Mouse (Mus musculus) MEL (cell line): ENCODE results near the gene 1110059E24Rik.

Source experiments
- CTCF ChIP-seq, 3 experiments: IDR thresholded peaks in 2 of 3; conservative IDR thresholded peaks in 1 of 3; 2 replicates each; pipeline ENCODE4 v1.5.1; 2011 to 2012; ENCODE audit warnings: low read length in 3 of 3, low read depth in 2 of 3, mild to moderate bottlenecking in 2 of 3, improper control_type of control experiment in 1 of 3, inconsistent platforms in 1 of 3, mixed read lengths in 1 of 3, moderate library complexity in 1 of 3; ENCODE audit not compliant: control insufficient read depth in 1 of 3, insufficient read depth in 1 of 3, poor library complexity in 1 of 3, severe bottlenecking in 1 of 3
- E2F4 ChIP-seq: IDR thresholded peaks from 2 replicates; pipeline ENCODE4 v1.6.1; 2011; ENCODE audit warnings: low read depth, low read length, improper control_type of control experiment, borderline replicate concordance
- EP300 ChIP-seq, 2 experiments: IDR thresholded peaks; 2 replicates each; pipeline ENCODE4 v1.6.1; 2011; ENCODE audit warnings: improper control_type of control experiment in 2 of 2, low read length in 2 of 2, low read depth in 1 of 2, mild to moderate bottlenecking in 1 of 2
- POLR2A ChIP-seq, 2 experiments: IDR thresholded peaks; 2 replicates each; pipeline ENCODE4 v1.6.1; 2011 to 2012; ENCODE audit warnings: low read length in 2 of 2, mild to moderate bottlenecking in 2 of 2, control low read depth in 1 of 2, improper control_type of control experiment in 1 of 2, low read depth in 1 of 2, moderate library complexity in 1 of 2; ENCODE audit not compliant: control insufficient read depth in 1 of 2, insufficient read depth in 1 of 2, poor library complexity in 1 of 2

DNA sequence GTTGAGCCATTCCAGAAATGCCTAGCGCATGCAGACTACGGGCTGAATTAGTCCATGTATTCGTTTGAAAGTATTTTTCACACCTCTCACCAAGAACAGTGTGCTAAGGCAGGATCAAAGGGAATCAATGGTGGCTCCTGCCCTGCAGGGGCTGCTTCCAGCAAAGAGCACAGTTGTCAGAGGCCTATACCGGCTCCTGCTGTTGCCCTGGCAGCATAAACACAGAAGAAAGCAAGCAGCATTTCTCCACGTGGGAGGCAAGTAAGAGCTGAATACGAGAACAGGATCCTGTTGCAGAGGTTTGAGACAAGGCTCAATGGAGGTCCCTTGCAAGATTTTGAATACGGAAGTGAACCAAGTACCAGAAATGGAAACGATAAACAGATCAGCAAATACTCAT lies 82.0 kb downstream of the 1110059E24Rik start:
- no peak for TF ChIP-seq CTCF (IDR thresholded peaks at IDR 0.05 in 2 of 3, conservative IDR thresholded peaks at IDR 0.05 in 1 of 3; ENCODE audit: control insufficient read depth in 1 of 3, insufficient read depth in 1 of 3, low read depth in 2 of 3, low read length in 3 of 3, poor library complexity in 1 of 3, severe bottlenecking in 1 of 3)
- TF ChIP-seq POLR2A (IDR thresholded peaks at IDR 0.05; ENCODE audit: control insufficient read depth in 1 of 2, insufficient read depth in 1 of 2, low read depth in 1 of 2, low read length in 2 of 2, poor library complexity in 1 of 2) = no peak
- no peak for TF ChIP-seq EP300 (IDR thresholded peaks at IDR 0.05; ENCODE audit: low read depth in 1 of 2, low read length in 2 of 2)
- no peak for TF ChIP-seq E2F4
